Mouse (Mus musculus): Measurements from ENCODE around the gene Slc22a5. TPM values are rescaled to one million over a fixed set of nuclear protein-coding genes. Genes with fewer than 3 reads are reported as not detected.
"Not testable (repeated sequence)": the region's sequence is repeated elsewhere in the genome, so short reads cannot be mapped to it uniquely, and the experiment has no call there.

The Slc22a5 gene
- polyA plus RNA-seq, 1 experiment from 2014 or later = 7.2 TPM

DNA sequence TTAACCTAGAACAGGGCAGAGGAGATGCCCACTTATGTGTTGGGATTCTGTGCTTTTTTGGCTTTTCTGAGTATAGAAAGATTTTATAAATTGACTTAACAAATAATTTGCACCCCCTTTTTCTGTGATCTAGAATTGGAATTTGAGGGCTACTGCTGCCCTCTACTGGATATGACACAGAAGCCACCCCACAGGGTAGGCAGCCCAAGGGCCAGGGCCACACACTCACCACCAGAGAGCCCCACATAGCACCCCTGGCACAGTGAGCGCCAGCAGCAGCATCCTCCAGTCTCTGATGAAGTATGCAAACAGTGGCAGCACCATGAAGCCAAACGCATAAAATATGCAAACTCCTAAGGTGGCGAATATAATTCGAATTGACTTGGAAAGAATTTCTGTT, 16.8 kb downstream of the Slc22a5 start:
- WGBS = 72% methylated on average over 4 of the region's 4 CpGs
- H3K27me3 ChIP-seq (ENCODE audit: low read depth, poor library complexity, severe bottlenecking) = no peaks in the 10 kb centered on the region
- H3K4me3 ChIP-seq = no peak overlapping the region
- no peaks in the 10 kb centered on the region for H3K9me3 ChIP-seq (replicated peaks)
- H3K36me3 ChIP-seq = peaks cover 19% of the 10 kb centered on the region
- no peak overlapping the region for H3K27ac ChIP-seq (replicated peaks)
- H3K4me1 ChIP-seq = no peaks in the 10 kb centered on the region
- no peak for DNase-seq (ENCODE audit: low spot score)

- H3K27ac ChIP-seq (replicated peaks); H3K4me1 ChIP-seq; DNase-seq (ENCODE audit: low spot score); H3K4me3 ChIP-seq; H3K9me3 ChIP-seq (replicated peaks); H3K27me3 ChIP-seq (ENCODE audit: low read depth, poor library complexity, severe bottlenecking): not testable (repeated sequence)
- 51% methylated on average over 5 of the region's 5 CpGs for WGBS
- peaks cover 19% of the 10 kb centered on the region for H3K36me3 ChIP-seq
Measured at GRCm38 (mm10) chr11:53873909-53874704, 17.4 kb downstream of the Slc22a5 start.

- Histone ChIP-seq H3K9me3 (replicated peaks) (no peaks in the 10 kb centered on the region), H3K4me3 (no peak overlapping the region), H3K4me1 (no peaks in the 10 kb centered on the region), H3K27ac (replicated peaks) (no peak overlapping the region), H3K36me3 (peaks cover 19% of the 10 kb centered on the region), H3K27me3 (ENCODE audit: low read depth, poor library complexity, severe bottlenecking) (no peaks in the 10 kb centered on the region)
- WGBS = 84% methylated on average over 2 of the region's 2 CpGs
- DNase-seq (ENCODE audit: low spot score) = no peak
Measured at GRCm38 (mm10) chr11:53871786-53872507, 19.5 kb downstream of the Slc22a5 start.

- Histone ChIP-seq H3K4me1 (no peaks in the 10 kb centered on the region), H3K27ac (replicated peaks) (no peak overlapping the region), H3K9me3 (replicated peaks) (no peaks in the 10 kb centered on the region), H3K27me3 (ENCODE audit: low read depth, poor library complexity, severe bottlenecking) (no peaks in the 10 kb centered on the region), H3K4me3 (no peak overlapping the region), H3K36me3 (peaks cover 19% of the 10 kb centered on the region)
- DNase-seq (ENCODE audit: low spot score) = no peak
- WGBS = 89% methylated on average over 5 of the region's 5 CpGs
Measured at GRCm38 (mm10) chr11:53869172-53869571, 22.3 kb downstream of the Slc22a5 start.

DNA sequence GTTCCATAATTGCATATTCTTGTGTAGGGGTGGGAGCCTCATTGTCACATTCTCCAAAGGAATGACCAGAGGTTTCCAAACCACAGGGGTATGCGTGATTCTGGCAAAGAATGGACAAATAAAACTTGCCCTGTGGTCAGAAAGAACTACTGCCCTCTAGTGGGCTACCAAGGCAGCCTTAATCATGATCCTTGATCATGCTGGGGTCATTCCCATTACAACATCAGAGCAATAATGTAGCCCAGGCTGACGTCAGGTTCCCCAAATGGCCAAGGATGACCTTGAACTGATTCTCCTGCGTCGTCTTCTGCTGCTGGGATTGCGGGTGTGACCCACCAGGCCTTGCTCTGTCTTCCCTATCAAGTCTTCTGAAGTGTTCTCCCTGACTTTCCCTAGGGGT, 23.1 kb downstream of the Slc22a5 start:
- not testable (repeated sequence) for DNase-seq (ENCODE audit: low spot score); H3K27me3 ChIP-seq (ENCODE audit: low read depth, poor library complexity, severe bottlenecking); H3K4me1 ChIP-seq; H3K27ac ChIP-seq (replicated peaks); H3K9me3 ChIP-seq (replicated peaks); H3K4me3 ChIP-seq
- H3K36me3 ChIP-seq = peaks cover 19% of the 10 kb centered on the region
- 40% methylated on average over 5 of the region's 5 CpGs for WGBS

DNA sequence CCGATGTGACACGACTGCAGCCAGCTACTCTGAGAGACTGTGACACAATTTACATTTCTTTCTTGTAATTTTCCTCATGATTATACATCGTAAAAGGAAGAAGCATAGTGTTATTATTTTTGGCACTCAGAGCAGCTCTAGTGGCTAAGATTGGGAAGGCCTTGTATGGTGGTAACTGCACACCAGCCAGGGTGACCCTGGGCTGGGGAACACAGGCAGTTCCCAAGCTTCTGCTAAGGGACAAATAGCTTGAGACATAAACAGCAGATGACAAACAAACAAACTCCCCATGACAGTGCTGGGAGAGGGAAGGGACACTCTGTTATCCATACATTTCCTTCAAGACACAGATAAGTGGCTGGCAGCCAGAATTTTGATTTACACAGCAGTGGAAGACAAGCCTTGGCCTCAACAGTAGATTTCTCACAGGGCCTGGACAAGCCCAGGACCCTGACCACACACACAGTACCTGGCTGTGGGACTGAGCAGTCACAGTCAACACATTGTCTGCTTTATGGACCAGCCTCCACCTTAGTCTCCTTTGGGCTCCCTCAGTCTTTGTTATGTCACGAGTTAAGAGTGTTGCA, 26.6 kb downstream of the Slc22a5 start:
- not testable (repeated sequence) for H3K9me3 ChIP-seq (replicated peaks); H3K4me3 ChIP-seq; H3K4me1 ChIP-seq; H3K27ac ChIP-seq (replicated peaks); H3K27me3 ChIP-seq (ENCODE audit: low read depth, poor library complexity, severe bottlenecking); H3K36me3 ChIP-seq; DNase-seq (ENCODE audit: low spot score)
- 86% methylated on average over 2 of the region's 4 CpGs for WGBS

- H3K4me1 ChIP-seq; H3K4me3 ChIP-seq; DNase-seq (ENCODE audit: low spot score); H3K36me3 ChIP-seq; H3K27ac ChIP-seq (replicated peaks); H3K9me3 ChIP-seq (replicated peaks): not testable (repeated sequence)
- H3K27me3 ChIP-seq (ENCODE audit: low read depth, poor library complexity, severe bottlenecking) = peaks cover 24% of the 10 kb centered on the region
- WGBS = 82% methylated on average over 8 of the region's 9 CpGs
Measured at GRCm38 (mm10) chr11:53860944-53861343, 30.5 kb downstream of the Slc22a5 start.

- not testable (repeated sequence) for H3K9me3 ChIP-seq (replicated peaks); H3K36me3 ChIP-seq; H3K4me1 ChIP-seq
- Histone ChIP-seq H3K27me3 (ENCODE audit: low read depth, poor library complexity, severe bottlenecking) (peaks cover 24% of the 10 kb centered on the region), H3K4me3 (peak within 1 kb of the TSS; percentile 54), H3K27ac (replicated peaks) (peak within 1 kb of the TSS; percentile 69)
- peak; percentile 45 for DNase-seq (ENCODE audit: low spot score)
- 13% methylated on average over 44 of the region's 50 CpGs for WGBS
Measured at GRCm38 (mm10) chr11:53858761-53859580, 32.5 kb downstream of the Slc22a5 start, which contains the start of gene Gm12216. Gm12216 (minus strand) TSS chr11:53859256.

DNA sequence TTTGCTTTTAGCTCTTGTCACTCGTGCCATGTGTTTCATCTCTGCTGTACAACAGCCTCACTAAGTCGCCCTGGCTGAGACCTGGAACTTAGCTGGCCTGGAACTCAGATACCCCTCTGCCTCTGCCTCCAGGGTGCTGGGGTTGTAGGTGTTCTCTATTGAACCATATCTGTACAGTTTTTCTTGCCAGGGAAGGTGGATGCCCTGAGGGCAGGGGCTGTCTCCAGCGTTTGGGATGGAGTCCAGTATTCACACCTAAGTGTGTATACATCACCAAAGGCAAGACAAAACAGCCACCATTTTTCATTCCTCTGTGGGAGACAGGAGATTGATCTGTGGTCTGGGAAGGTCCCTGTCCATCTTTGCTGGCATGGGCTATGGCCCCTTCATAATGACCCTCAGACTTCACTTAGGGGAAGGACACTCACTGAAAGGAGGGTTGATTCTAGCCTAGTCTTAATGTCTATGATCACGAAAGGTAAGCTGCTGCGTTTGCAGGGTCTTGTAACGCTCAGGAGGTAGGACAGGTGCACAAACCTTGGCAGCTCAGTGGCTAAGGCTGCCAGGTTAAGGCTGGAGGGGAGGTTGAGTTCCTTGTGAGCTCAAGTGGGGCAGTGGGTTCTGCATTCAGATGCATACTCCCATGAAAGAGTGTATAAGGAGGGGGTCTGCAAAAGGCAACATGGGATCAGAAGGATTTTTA, 33.3 kb downstream of the Slc22a5 start:
- no peak for DNase-seq (ENCODE audit: low spot score)
- no peak overlapping the region; the same call in 1 of the 2 replicates for H3K4me3 ChIP-seq

DNA sequence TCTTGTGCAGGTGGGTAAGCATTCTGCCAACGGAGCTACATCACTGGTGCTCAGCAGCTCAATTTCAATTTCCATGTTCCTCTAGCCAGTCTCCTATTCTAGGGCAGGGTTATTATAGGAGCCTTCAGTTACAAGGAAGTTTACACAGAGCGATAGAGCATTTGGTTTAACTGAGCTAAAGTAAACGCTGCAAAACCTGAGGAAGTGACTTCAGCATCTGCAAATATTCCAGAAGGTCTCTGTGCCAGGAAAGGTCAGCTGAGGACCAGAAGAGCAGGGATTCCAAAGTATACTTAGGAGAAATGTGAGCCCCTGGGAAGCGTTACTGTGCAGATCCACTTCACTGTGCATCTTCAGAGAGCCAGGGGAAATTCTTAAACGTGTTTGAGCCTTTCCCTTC, 37.8 kb downstream of the Slc22a5 start:
- Histone ChIP-seq H3K36me3 (no peaks in the 10 kb centered on the region), H3K27ac (replicated peaks) (no peak overlapping the region), H3K27me3 (ENCODE audit: low read depth, poor library complexity, severe bottlenecking) (peaks cover 22% of the 10 kb centered on the region), H3K4me1 (0 out of 2 replicates have a peak, but pooled peaks cover 5% of the 10 kb centered on the region), H3K4me3 (no peak overlapping the region), H3K9me3 (replicated peaks) (no peaks in the 10 kb centered on the region)
- WGBS = 67% methylated on average over 5 of the region's 5 CpGs
- no peak for DNase-seq (ENCODE audit: low spot score)

More for the DNA sequence above, 33.3 kb downstream of the Slc22a5 start:
- H3K4me1 ChIP-seq = 0 out of 2 replicates have a peak, but pooled peaks cover 5% of the 10 kb centered on the region
- H3K36me3 ChIP-seq = no peaks in the 10 kb centered on the region
- no peaks in the 10 kb centered on the region for H3K9me3 ChIP-seq (replicated peaks)
- no peak overlapping the region for H3K27ac ChIP-seq (replicated peaks)
- H3K27me3 ChIP-seq (ENCODE audit: low read depth, poor library complexity, severe bottlenecking) = peaks cover 24% of the 10 kb centered on the region
- WGBS = 80% methylated on average over 6 of the region's 6 CpGs

GRCm38 (mm10) chr11:53851795-53852194, 39.7 kb downstream of the Slc22a5 start:
- Histone ChIP-seq H3K36me3 (no peaks in the 10 kb centered on the region), H3K4me1 (0 out of 2 replicates have a peak, but pooled peaks cover 5% of the 10 kb centered on the region), H3K4me3 (no peak overlapping the region), H3K27ac (replicated peaks) (no peak overlapping the region), H3K27me3 (ENCODE audit: low read depth, poor library complexity, severe bottlenecking) (peaks cover 8% of the 10 kb centered on the region; the same call in 1 of the 2 replicates), H3K9me3 (replicated peaks) (no peaks in the 10 kb centered on the region)
- 49% methylated on average over 5 of the region's 5 CpGs for WGBS
- no peak for DNase-seq (ENCODE audit: low spot score)
